Mouse (Mus musculus): ENCODE measurements at regions not wholly inside any gene's neighbourhood (a gene's known extent, or its start where the extent isn't known, plus 50 kb on each side); places are given as distances from the start of the nearest gene placed in this dataset.
"Not testable (repeated sequence)": the region's sequence is repeated elsewhere in the genome, so short reads cannot be mapped to it uniquely, and the experiment has no call there.

GRCm38 (mm10) chr11:27105920-27106319, 512.1 kb upstream of the Vrk2 start:
- Histone ChIP-seq H3K4me2 (replicated peaks) (no peak overlapping the region), H3K36me3 (no peaks in the 10 kb centered on the region), H3K4me3 (replicated peaks) (no peak overlapping the region), H3K27me3 (replicated peaks) (no peaks in the 10 kb centered on the region), H3K4me1 (replicated peaks) (no peaks in the 10 kb centered on the region), H3K9ac (no peak overlapping the region), H3K9me3 (no peaks in the 10 kb centered on the region), H3K27ac (no peak overlapping the region)
- no peak for ATAC-seq
- WGBS, result 23% methylated on average over 5 of the region's 5 CpGs

GRCm38 (mm10) chr11:27102906-27103305, 509.1 kb upstream of the Vrk2 start:
- no peaks in the 10 kb centered on the region for H3K27me3 ChIP-seq (replicated peaks)
- no peaks in the 10 kb centered on the region for H3K36me3 ChIP-seq
- no peak overlapping the region for H3K4me2 ChIP-seq (replicated peaks)
- ATAC-seq, result no peak
- H3K9ac ChIP-seq, result no peak overlapping the region
- no peaks in the 10 kb centered on the region for H3K9me3 ChIP-seq
- H3K27ac ChIP-seq, result no peak overlapping the region
- H3K4me1 ChIP-seq (replicated peaks), result no peaks in the 10 kb centered on the region
- H3K4me3 ChIP-seq (replicated peaks), result no peak overlapping the region

- H3K4me2 ChIP-seq (replicated peaks), result no peak overlapping the region
- 89% methylated on average over 2 of the region's 2 CpGs for WGBS
- ATAC-seq, result no peak
- no peaks in the 10 kb centered on the region for H3K36me3 ChIP-seq
- H3K9me3 ChIP-seq, result no peaks in the 10 kb centered on the region
- H3K9ac ChIP-seq, result no peak overlapping the region
- H3K4me1 ChIP-seq (replicated peaks), result no peaks in the 10 kb centered on the region
- no peak overlapping the region for H3K27ac ChIP-seq
- no peak overlapping the region for H3K4me3 ChIP-seq (replicated peaks)
- H3K27me3 ChIP-seq (replicated peaks), result no peaks in the 10 kb centered on the region
Measured at GRCm38 (mm10) chr11:27102045-27102444, 508.2 kb upstream of the Vrk2 start.

- H3K9me3 ChIP-seq, result no peaks in the 10 kb centered on the region
- no peaks in the 10 kb centered on the region for H3K36me3 ChIP-seq
- no peaks in the 10 kb centered on the region for H3K4me1 ChIP-seq (replicated peaks)
- no peak overlapping the region for H3K9ac ChIP-seq
- ATAC-seq, result no peak
- no peaks in the 10 kb centered on the region for H3K27me3 ChIP-seq (replicated peaks)
- no peak overlapping the region for H3K4me2 ChIP-seq (replicated peaks)
- H3K4me3 ChIP-seq (replicated peaks), result no peak overlapping the region
- H3K27ac ChIP-seq, result no peak overlapping the region
Measured at GRCm38 (mm10) chr11:27096615-27097014, 502.8 kb upstream of the Vrk2 start.

- not testable (repeated sequence) for H3K9me3 ChIP-seq; H3K4me3 ChIP-seq (replicated peaks); H3K27me3 ChIP-seq (replicated peaks); H3K9ac ChIP-seq; H3K4me1 ChIP-seq (replicated peaks); H3K4me2 ChIP-seq (replicated peaks); ATAC-seq; H3K27ac ChIP-seq; H3K36me3 ChIP-seq
Measured at GRCm38 (mm10) chr11:27095460-27095859, 501.7 kb upstream of the Vrk2 start.

- no peaks in the 10 kb centered on the region for H3K9me3 ChIP-seq
- WGBS, result 81% methylated on average over 1 of the region's 1 CpGs
- no peak for ATAC-seq
- no peaks in the 10 kb centered on the region for H3K36me3 ChIP-seq
- no peak overlapping the region for H3K27ac ChIP-seq
- no peaks in the 10 kb centered on the region for H3K4me1 ChIP-seq (replicated peaks)
- H3K4me3 ChIP-seq (replicated peaks), result no peak overlapping the region
- H3K4me2 ChIP-seq (replicated peaks), result no peak overlapping the region
- no peaks in the 10 kb centered on the region for H3K27me3 ChIP-seq (replicated peaks)
- H3K9ac ChIP-seq, result no peak overlapping the region
Measured at GRCm38 (mm10) chr11:27086516-27086915, 492.7 kb upstream of the Vrk2 start.

GRCm38 (mm10) chr11:27081188-27081587, 487.4 kb upstream of the Vrk2 start:
- Histone ChIP-seq H3K36me3 (no peaks in the 10 kb centered on the region), H3K9me3 (no peaks in the 10 kb centered on the region), H3K27me3 (replicated peaks) (no peaks in the 10 kb centered on the region), H3K4me1 (replicated peaks) (no peaks in the 10 kb centered on the region), H3K4me2 (replicated peaks) (no peak overlapping the region), H3K9ac (no peak overlapping the region), H3K27ac (no peak overlapping the region), H3K4me3 (replicated peaks) (no peak overlapping the region)
- no peak for ATAC-seq

- H3K27ac ChIP-seq, result no peak overlapping the region
Measured at GRCm38 (mm10) chr11:27070381-27070780, 476.6 kb upstream of the Vrk2 start.

GRCm38 (mm10) chr11:27027243-27027852, 433.5 kb upstream of the Vrk2 start:
- Histone ChIP-seq H3K27ac (no peak overlapping the region), H3K4me2 (replicated peaks) (no peak overlapping the region), H3K9ac (no peak overlapping the region), H3K4me1 (replicated peaks) (no peaks in the 10 kb centered on the region), H3K9me3 (no peaks in the 10 kb centered on the region), H3K4me3 (replicated peaks) (no peak overlapping the region), H3K27me3 (replicated peaks) (no peaks in the 10 kb centered on the region), H3K36me3 (no peaks in the 10 kb centered on the region)
- WGBS, result 85% methylated on average over 1 of the region's 1 CpGs
- no peak for ATAC-seq

More at GRCm38 (mm10) chr11:27070381-27070780, 476.6 kb upstream of the Vrk2 start:
- Histone ChIP-seq H3K4me1 (replicated peaks) (no peaks in the 10 kb centered on the region), H3K4me2 (replicated peaks) (no peak overlapping the region), H3K9me3 (no peaks in the 10 kb centered on the region), H3K36me3 (no peaks in the 10 kb centered on the region), H3K9ac (no peak overlapping the region), H3K4me3 (replicated peaks) (no peak overlapping the region), H3K27me3 (replicated peaks) (no peaks in the 10 kb centered on the region)
- ATAC-seq, result no peak

GRCm38 (mm10) chr11:27025500-27025899, 431.7 kb upstream of the Vrk2 start:
- Histone ChIP-seq H3K4me3 (replicated peaks) (no peak overlapping the region), H3K9ac (no peak overlapping the region), H3K36me3 (no peaks in the 10 kb centered on the region), H3K4me1 (replicated peaks) (no peaks in the 10 kb centered on the region), H3K27ac (no peak overlapping the region), H3K9me3 (no peaks in the 10 kb centered on the region), H3K27me3 (replicated peaks) (no peaks in the 10 kb centered on the region), H3K4me2 (replicated peaks) (no peak overlapping the region)
- ATAC-seq, result no peak
- 80% methylated on average over 2 of the region's 2 CpGs for WGBS

- H3K9me3 ChIP-seq, result no peaks in the 10 kb centered on the region
- 24% methylated on average over 3 of the region's 3 CpGs for WGBS
- H3K36me3 ChIP-seq, result no peaks in the 10 kb centered on the region
- no peak overlapping the region for H3K27ac ChIP-seq
- H3K4me3 ChIP-seq (replicated peaks), result no peak overlapping the region
- no peak for ATAC-seq
- no peak overlapping the region for H3K9ac ChIP-seq
- H3K4me2 ChIP-seq (replicated peaks), result no peak overlapping the region
- H3K27me3 ChIP-seq (replicated peaks), result no peaks in the 10 kb centered on the region
- no peaks in the 10 kb centered on the region for H3K4me1 ChIP-seq (replicated peaks)
Measured at GRCm38 (mm10) chr11:26996292-26997099, 402.7 kb upstream of the Vrk2 start.

GRCm38 (mm10) chr11:26981216-26981615, 387.4 kb upstream of the Vrk2 start:
- H3K9me3 ChIP-seq, result no peaks in the 10 kb centered on the region
- H3K4me2 ChIP-seq (replicated peaks), result no peak overlapping the region
- no peak overlapping the region for H3K4me3 ChIP-seq (replicated peaks)
- H3K9ac ChIP-seq, result no peak overlapping the region
- no peak overlapping the region for H3K27ac ChIP-seq
- no peak for ATAC-seq
- H3K4me1 ChIP-seq (replicated peaks), result no peaks in the 10 kb centered on the region
- no peaks in the 10 kb centered on the region for H3K27me3 ChIP-seq (replicated peaks)
- H3K36me3 ChIP-seq, result no peaks in the 10 kb centered on the region
- 66% methylated on average over 7 of the region's 7 CpGs for WGBS

- Histone ChIP-seq H3K9me3 (no peaks in the 10 kb centered on the region), H3K4me3 (replicated peaks) (no peak overlapping the region), H3K4me2 (replicated peaks) (no peak overlapping the region), H3K9ac (no peak overlapping the region), H3K36me3 (no peaks in the 10 kb centered on the region), H3K4me1 (replicated peaks) (no peaks in the 10 kb centered on the region), H3K27ac (no peak overlapping the region), H3K27me3 (replicated peaks) (no peaks in the 10 kb centered on the region)
- WGBS, result 85% methylated on average over 8 of the region's 8 CpGs
- no peak for ATAC-seq
Measured at GRCm38 (mm10) chr11:26972533-26973081, 378.8 kb upstream of the Vrk2 start.

Data from intestine, embryonic 15.5 days (tissue).